Mouse (Mus musculus) liver, embryonic 15.5 days (tissue): ENCODE data around the gene Hs1bp3. TPM values are rescaled to one million over a fixed set of nuclear protein-coding genes. Genes with fewer than 3 reads are reported as not detected.

ENCODE experiments used
- ATAC-seq: fragments of 200-750 bp; cut with Nextera tagmentation; 2 replicates; pipeline ENCODE4 v1.8.0; 2017; ENCODE audit warnings: moderate number of reproducible peaks, mild to moderate bottlenecking, moderate library complexity; ENCODE audit not compliant: insufficient read depth
- H3K27ac ChIP-seq: fragments of 300-500 bp; sonication (generic); replicated peaks from 2 replicates; pipeline ENCODE4 v1.5.1; 2015; ENCODE audit warnings: mild to moderate bottlenecking, inconsistent platforms
- H3K27me3 ChIP-seq: fragments of 300-500 bp; sonication (generic); 2 replicates; pipeline ENCODE4 v1.6.1; 2015; ENCODE audit warnings: mild to moderate bottlenecking, inconsistent platforms
- H3K36me3 ChIP-seq: fragments of 300-500 bp; sonication (generic); replicated peaks from 2 replicates; pipeline ENCODE4 v1.6.1; 2015; ENCODE audit warnings: moderate library complexity, mild to moderate bottlenecking, inconsistent platforms
- H3K4me1 ChIP-seq: fragments of 300-500 bp; sonication (generic); replicated peaks from 2 replicates; pipeline ENCODE4 v1.6.1; 2015; ENCODE audit warnings: inconsistent platforms
- H3K4me2 ChIP-seq: fragments of 300-500 bp; sonication (generic); 2 replicates; pipeline ENCODE4 v1.6.1; 2015; ENCODE audit warnings: moderate library complexity, mild to moderate bottlenecking, inconsistent platforms
- H3K4me3 ChIP-seq: fragments of 300-500 bp; sonication (generic); replicated peaks from 2 replicates; pipeline ENCODE4 v1.5.1; 2015; ENCODE audit warnings: mild to moderate bottlenecking, inconsistent platforms
- H3K9ac ChIP-seq: fragments of 300-500 bp; sonication (generic); 2 replicates; pipeline ENCODE4 v1.6.1; 2015; ENCODE audit warnings: moderate library complexity, mild to moderate bottlenecking, inconsistent platforms
- H3K9me3 ChIP-seq: fragments of 300-500 bp; sonication (generic); replicated peaks from 2 replicates; pipeline ENCODE4 v1.6.1; 2016; ENCODE audit warnings: inconsistent platforms
- WGBS: fragments of 180-500 bp; shearing (Covaris S2); methylation state at CpG from one replicate; pipeline ENCODE4 v1.1.7; 2015; ENCODE audit warnings: mixed read lengths; ENCODE audit not compliant: insufficient replicate concordance; 5-methylcytosine and 5-hydroxymethylcytosine counted together
- polyA plus RNA-seq: library from polyadenylated mRNA; unstranded; fragments of >200 nt; fragmentation: Nextera tagmentation; extraction: Ambion mirVana; gene quantifications from 2 replicates; pipeline ENCODE4 v1.2.1, GENCODE M21; 2015

The Hs1bp3 gene
- polyA plus RNA-seq, 1 experiment from 2014 or later: 4.0 TPM

GRCm38 (mm10) chr12:8348733-8349513 lies 35.7 kb downstream of the Hs1bp3 start:
- H3K9ac ChIP-seq: no peak overlapping the region
- 0 out of 2 replicates have a peak overlapping the region, but pooled peaks have one; percentile 63 for H3K27ac ChIP-seq
- H3K9me3 ChIP-seq: no peaks in the 10 kb centered on the region
- H3K4me2 ChIP-seq: no peak overlapping the region
- H3K4me1 ChIP-seq: peaks cover 11% of the 10 kb centered on the region
- no peak overlapping the region for H3K4me3 ChIP-seq
- WGBS: 39% methylated on average over 9 of the region's 9 CpGs
- H3K27me3 ChIP-seq: no peaks in the 10 kb centered on the region
- ATAC-seq: no peak
- no peaks in the 10 kb centered on the region for H3K36me3 ChIP-seq

GRCm38 (mm10) chr12:8351025-8351903 lies 38.0 kb downstream of the Hs1bp3 start:
- H3K27ac ChIP-seq: 0 out of 2 replicates have a peak overlapping the region, but pooled peaks have one; percentile 24
- peak; percentile 38 for ATAC-seq

GRCm38 (mm10) chr12:8353071-8353470 lies 39.8 kb downstream of the Hs1bp3 start:
- Histone ChIP-seq H3K4me3 (no peak overlapping the region), H3K4me2 (no peak overlapping the region), H3K9me3 (no peaks in the 10 kb centered on the region), H3K27ac (no peak overlapping the region), H3K27me3 (no peaks in the 10 kb centered on the region), H3K36me3 (no peaks in the 10 kb centered on the region), H3K9ac (no peak overlapping the region), H3K4me1 (peaks cover 6% of the 10 kb centered on the region)
- WGBS: 58% methylated on average over 4 of the region's 4 CpGs
- no peak for ATAC-seq

More at GRCm38 (mm10) chr12:8351025-8351903, 38.0 kb downstream of the Hs1bp3 start:
- 16% methylated on average over 4 of the region's 4 CpGs for WGBS
- Histone ChIP-seq H3K36me3 (no peaks in the 10 kb centered on the region), H3K4me1 (peaks cover 8% of the 10 kb centered on the region), H3K9ac (no peak overlapping the region), H3K27me3 (no peaks in the 10 kb centered on the region), H3K4me3 (no peak overlapping the region), H3K9me3 (no peaks in the 10 kb centered on the region), H3K4me2 (no peak overlapping the region)

- 71% methylated on average over 1 of the region's 1 CpGs for WGBS
- no peak overlapping the region for H3K4me3 ChIP-seq
- H3K9ac ChIP-seq: no peak overlapping the region
- no peaks in the 10 kb centered on the region for H3K36me3 ChIP-seq
- H3K4me2 ChIP-seq: no peak overlapping the region
- no peak for ATAC-seq
- no peaks in the 10 kb centered on the region for H3K9me3 ChIP-seq
- peaks cover 6% of the 10 kb centered on the region for H3K4me1 ChIP-seq
- no peak overlapping the region for H3K27ac ChIP-seq
- H3K27me3 ChIP-seq: no peaks in the 10 kb centered on the region
Observed at GRCm38 (mm10) chr12:8354187-8354586, 41.0 kb downstream of the Hs1bp3 start.

GRCm38 (mm10) chr12:8355011-8355410 lies 41.8 kb downstream of the Hs1bp3 start:
- Histone ChIP-seq H3K27me3 (no peaks in the 10 kb centered on the region), H3K9ac (no peak overlapping the region), H3K4me3 (no peak overlapping the region), H3K9me3 (no peaks in the 10 kb centered on the region), H3K4me1 (peaks cover 6% of the 10 kb centered on the region), H3K27ac (no peak overlapping the region), H3K36me3 (no peaks in the 10 kb centered on the region), H3K4me2 (no peak overlapping the region)
- no peak for ATAC-seq
- WGBS: 73% methylated on average over 4 of the region's 4 CpGs

GRCm38 (mm10) chr12:8357449-8357848 lies 44.2 kb downstream of the Hs1bp3 start:
- H3K27ac ChIP-seq: no peak overlapping the region
- H3K27me3 ChIP-seq: no peaks in the 10 kb centered on the region
- ATAC-seq: 0 out of 2 replicates have a peak, but pooled peaks have one; percentile 25
- H3K4me1 ChIP-seq: no peaks in the 10 kb centered on the region; the same call in 1 of the 2 replicates
- H3K4me3 ChIP-seq: no peak overlapping the region
- H3K4me2 ChIP-seq: no peak overlapping the region
- H3K9ac ChIP-seq: no peak overlapping the region
- 25% methylated on average over 5 of the region's 5 CpGs for WGBS
- no peaks in the 10 kb centered on the region for H3K9me3 ChIP-seq
- no peaks in the 10 kb centered on the region for H3K36me3 ChIP-seq

- WGBS: 58% methylated on average over 5 of the region's 5 CpGs
- no peaks in the 10 kb centered on the region; the same call in 1 of the 2 replicates for H3K4me1 ChIP-seq
- no peak overlapping the region for H3K27ac ChIP-seq
- no peaks in the 10 kb centered on the region for H3K9me3 ChIP-seq
- H3K4me3 ChIP-seq: no peak overlapping the region
- no peak overlapping the region for H3K4me2 ChIP-seq
- ATAC-seq: no peak
- H3K9ac ChIP-seq: no peak overlapping the region
- no peaks in the 10 kb centered on the region for H3K36me3 ChIP-seq
- no peaks in the 10 kb centered on the region for H3K27me3 ChIP-seq
Observed at GRCm38 (mm10) chr12:8358344-8358966, 45.2 kb downstream of the Hs1bp3 start.

- ATAC-seq: no peak
- H3K27me3 ChIP-seq: no peaks in the 10 kb centered on the region
- H3K9me3 ChIP-seq: no peaks in the 10 kb centered on the region
- no peaks in the 10 kb centered on the region; the same call in 1 of the 2 replicates for H3K4me1 ChIP-seq
- H3K36me3 ChIP-seq: no peaks in the 10 kb centered on the region
- H3K9ac ChIP-seq: no peak overlapping the region
- H3K27ac ChIP-seq: no peak overlapping the region
- 63% methylated on average over 3 of the region's 3 CpGs for WGBS
- no peak overlapping the region for H3K4me3 ChIP-seq
- H3K4me2 ChIP-seq: no peak overlapping the region
Observed at GRCm38 (mm10) chr12:8359418-8360112, 46.3 kb downstream of the Hs1bp3 start.

GRCm38 (mm10) chr12:8361866-8362265 lies 48.6 kb downstream of the Hs1bp3 start:
- H3K27ac ChIP-seq: no peak overlapping the region
- H3K4me3 ChIP-seq: no peak overlapping the region
- ATAC-seq: no peak
- no peaks in the 10 kb centered on the region for H3K9me3 ChIP-seq
- WGBS: 54% methylated on average over 5 of the region's 5 CpGs
- H3K9ac ChIP-seq: no peak overlapping the region
- no peaks in the 10 kb centered on the region for H3K36me3 ChIP-seq
- no peak overlapping the region for H3K4me2 ChIP-seq
- H3K4me1 ChIP-seq: no peaks in the 10 kb centered on the region; the same call in 1 of the 2 replicates
- H3K27me3 ChIP-seq: no peaks in the 10 kb centered on the region

GRCm38 (mm10) chr12:8362400-8362799 lies 49.2 kb downstream of the Hs1bp3 start:
- H3K27ac ChIP-seq: no peak overlapping the region
- ATAC-seq: no peak
- no peaks in the 10 kb centered on the region for H3K27me3 ChIP-seq
- H3K9me3 ChIP-seq: no peaks in the 10 kb centered on the region
- no peaks in the 10 kb centered on the region; the same call in 1 of the 2 replicates for H3K4me1 ChIP-seq
- no peak overlapping the region for H3K4me2 ChIP-seq
- H3K9ac ChIP-seq: no peak overlapping the region
- H3K4me3 ChIP-seq: no peak overlapping the region
- WGBS: 74% methylated on average over 7 of the region's 7 CpGs
- no peaks in the 10 kb centered on the region for H3K36me3 ChIP-seq
